ENCODE assay signal across 8 mouse cellular contexts in genomic region chr4:155694482-155695401, GRCm38 (mm10). TPM values are rescaled to one million over a fixed set of nuclear protein-coding genes. Genes with fewer than 3 reads are reported as not detected.
A peak's percentile ranks its signal among the peaks of the same experiment; 100 is the strongest.
DNase-seq lines count a peak whose midpoint lies in the region; ATAC-seq lines count a peak whose summit lies in the region.

No protein-coding gene starts in this region.

- peak; percentile 84 for ATAC-seq in inflammation-experienced regulatory T-cells, adult 6 months
- ATAC-seq in megakaryocyte progenitor cell, adult 5-6 weeks (replicated peaks; ENCODE audit: poor library complexity), result peak; percentile 76

- DNase-seq in ZHBTc4 (ENCODE audit: low read depth, low spot score), result peak; percentile 89
- DNase-seq in cerebellum, postnatal 4 days (ENCODE audit: low spot score in 2 of 2), result peak; percentile 41 to 74
- DNase-seq in gastrocnemius, adult 8-10 months (ENCODE audit: low spot score in 2 of 2), result peak; percentile 16 to 31
- DNase-seq in left cerebral cortex, postnatal 14 days (ENCODE audit: low spot score in 2 of 2), result peak; percentile 87 to 90
- peak; percentile 74 to 85 for DNase-seq in right cerebral cortex, adult 2 months (ENCODE audit: low spot score in 2 of 2)
- DNase-seq in urinary bladder, postnatal 14 days (ENCODE audit: low spot score), result peak; percentile 53

- intact Hi-C loops in left cerebral cortex, postnatal 14 days (cut with DNase I), result no loop called here

RNA-seq across cellular contexts. Expression of gene Fndc10, which starts 0.6 kb away (rescaled TPM):
- 1 to 10 TPM in 3 of 4 experiments, under 1 TPM in 1; 0.70 to 1.5 (median 1.1) TPM for total RNA-seq in gastrocnemius, adult 8-10 months (2022)
- 1 to 10 TPM in 1 of 3 experiments, under 1 TPM in 2; 0.16 to 1.6 (median 0.96) TPM for polyA plus RNA-seq in inflammation-experienced regulatory T-cells, adult 6 months (2017; shearing (Covaris generic))
- 10 to 100 TPM; 22.8 to 26.0 TPM for total RNA-seq in left cerebral cortex, postnatal 14 days (2021)
- total RNA-seq in megakaryocyte progenitor cell, adult 5-6 weeks (2015), result 2.2 and 2.4 TPM in 2 replicates
- total RNA-seq in megakaryocyte progenitor cell, adult 5-6 weeks (2017), result 1.6 and 2.6 TPM in 2 replicates

RNA-seq across cellular contexts. Expression of gene Ssu72, which starts 9.9 kb away (rescaled TPM):
- total RNA-seq in gastrocnemius, adult 8-10 months (2022), result 10 to 100 TPM; 37.8 to 42.0 (median 38.2) TPM
- 100 to 1,000 TPM; 145 to 170 (median 154) TPM for polyA plus RNA-seq in inflammation-experienced regulatory T-cells, adult 6 months (2017; shearing (Covaris generic))
- total RNA-seq in left cerebral cortex, postnatal 14 days (2021), result 10 to 100 TPM; 84.2 to 86.8 TPM
- 90.2 and 93.9 TPM in 2 replicates for total RNA-seq in megakaryocyte progenitor cell, adult 5-6 weeks (2015)
- total RNA-seq in megakaryocyte progenitor cell, adult 5-6 weeks (2017), result 101 and 105 TPM in 2 replicates

RNA-seq across cellular contexts. Expression of gene Mib2, which starts 25.7 kb away (rescaled TPM):
- 10 to 100 TPM; 17.8 to 22.6 (median 18.8) TPM for total RNA-seq in gastrocnemius, adult 8-10 months (2022)
- 1 to 10 TPM; 3.1 to 5.2 (median 3.9) TPM for polyA plus RNA-seq in inflammation-experienced regulatory T-cells, adult 6 months (2017; shearing (Covaris generic))
- total RNA-seq in left cerebral cortex, postnatal 14 days (2021), result 100 to 1,000 TPM; 105 TPM
- 3.1 and 3.6 TPM in 2 replicates for total RNA-seq in megakaryocyte progenitor cell, adult 5-6 weeks (2015)
- total RNA-seq in megakaryocyte progenitor cell, adult 5-6 weeks (2017), result 19.7 and 24.5 TPM in 2 replicates

RNA-seq across cellular contexts. Expression of gene Tmem240, which starts 39.9 kb away (rescaled TPM):
- under 1 TPM; 0.19 to 0.62 (median 0.37) TPM for total RNA-seq in gastrocnemius, adult 8-10 months (2022)
- under 1 TPM; 0.13 to 0.16 (median 0.13) TPM for polyA plus RNA-seq in inflammation-experienced regulatory T-cells, adult 6 months (2017; shearing (Covaris generic))
- total RNA-seq in left cerebral cortex, postnatal 14 days (2021), result 10 to 100 TPM; 67.0 to 70.7 TPM
- 0.37 and 0.44 TPM in 2 replicates for total RNA-seq in megakaryocyte progenitor cell, adult 5-6 weeks (2015)
- 0.04 and 0.57 TPM in 2 replicates for total RNA-seq in megakaryocyte progenitor cell, adult 5-6 weeks (2017)

RNA-seq across cellular contexts. Expression of gene Mmp23, which starts 41.6 kb away (rescaled TPM):
- 1 to 10 TPM in 2 of 4 experiments, under 1 TPM in 2; 0.70 to 1.6 (median 1.1) TPM for total RNA-seq in gastrocnemius, adult 8-10 months (2022)
- polyA plus RNA-seq in inflammation-experienced regulatory T-cells, adult 6 months (2017; shearing (Covaris generic)), result not detected
- 1 to 10 TPM; 1.2 to 2.4 TPM for total RNA-seq in left cerebral cortex, postnatal 14 days (2021)
- 0.12 and 0.20 TPM in 2 replicates for total RNA-seq in megakaryocyte progenitor cell, adult 5-6 weeks (2015)
- not detected in 2 replicates for total RNA-seq in megakaryocyte progenitor cell, adult 5-6 weeks (2017)

Comparison
In these comparisons a context has a peak if more than half of its experiments do, and no peak if none do; other contexts are left out.
1. Peak in every context shown above with its lines: DNase-seq and ATAC-seq.
2. DNase-seq: peak in every context shown above with its lines; median percentile 89 in ZHBTc4; 88 in left cerebral cortex, postnatal 14 days; 80 in right cerebral cortex, adult 2 months; 58 in cerebellum, postnatal 4 days; 53 in urinary bladder, postnatal 14 days; 24 in gastrocnemius, adult 8-10 months.
3. RNA of gene Fndc10, which starts 0.6 kb away (total RNA-seq): 22.8 to 26.0 TPM in left cerebral cortex, postnatal 14 days; 1.6 to 2.6 TPM in megakaryocyte progenitor cell, adult 5-6 weeks and 0.70 to 1.5 TPM in gastrocnemius, adult 8-10 months; every median in the first group is over 4 times any median in the second.
4. RNA of gene Mib2, which starts 25.7 kb away (total RNA-seq): 105 TPM in left cerebral cortex, postnatal 14 days; 3.1 to 24.5 TPM in megakaryocyte progenitor cell, adult 5-6 weeks and 17.8 to 22.6 TPM in gastrocnemius, adult 8-10 months; every median in the first group is over 4 times any median in the second.